ENCODE assay signal across 18 mouse cellular contexts in the genomic region with DNA sequence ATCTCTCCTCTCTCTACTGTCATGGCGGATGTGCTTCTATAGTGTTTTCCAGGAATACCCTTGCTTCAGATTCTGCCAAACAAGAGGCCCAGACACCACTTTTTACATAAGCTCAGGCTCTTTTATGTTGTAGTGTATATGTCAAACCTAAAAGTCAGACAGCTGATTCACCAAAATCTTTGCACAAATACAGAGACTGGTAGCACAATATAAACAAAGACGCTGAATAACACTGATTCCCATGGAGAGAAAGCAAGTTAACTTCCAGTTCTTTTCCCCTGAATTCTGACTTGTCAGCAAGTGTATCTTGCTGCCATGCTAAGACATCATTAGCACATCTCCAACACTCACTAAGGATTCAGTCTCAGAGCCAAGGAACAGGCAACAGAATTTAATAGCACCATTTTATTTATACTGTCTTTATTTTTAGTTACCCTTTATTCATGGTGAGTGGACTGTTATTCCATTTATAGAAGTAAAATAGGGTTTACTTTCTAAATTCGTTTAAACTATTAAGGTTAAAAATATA.
"Had no signal": no experiment of that assay in that cellular context is flagged by ENCODE, and none has a peak within 500 bp of the region (broad histone marks: within the 10 kb centered on the region; RNA-seq: fewer than 3 reads in every experiment).

No protein-coding gene starts in this region.

- H3K27me3 ChIP-seq: liver, embryonic 12.5 days; midbrain, embryonic 12.5 days; neural tube, embryonic 13.5 days; neural tube, embryonic 15.5 days had no signal

- DNase-seq: lung, adult 2 months; midbrain, embryonic 14.5 days; retina, postnatal 1 day; right cerebral cortex, adult 18-20 months; right cerebral cortex, postnatal 25 days; right cerebral cortex, postnatal 4 days; spleen, adult 18-20 months; thymus, adult 18-20 months; thymus, postnatal 14 days; thymus, postnatal 36 days had no signal

- H3K4me3 ChIP-seq: liver, embryonic 12.5 days; midbrain, embryonic 10.5 days; midbrain, embryonic 12.5 days; myocyte; neural tube, embryonic 13.5 days; neural tube, embryonic 15.5 days had no signal

- H3K36me3 ChIP-seq: liver, embryonic 12.5 days; midbrain, embryonic 10.5 days; midbrain, embryonic 12.5 days; neural tube, embryonic 13.5 days; neural tube, embryonic 15.5 days had no signal

- H3K27ac ChIP-seq: liver, embryonic 12.5 days; liver, embryonic 14.5 days; midbrain, embryonic 10.5 days; midbrain, embryonic 12.5 days; neural tube, embryonic 13.5 days; neural tube, embryonic 15.5 days had no signal

- ATAC-seq: liver, embryonic 12.5 days; midbrain, embryonic 16.5 days had no signal

- H3K4me1 ChIP-seq: liver, embryonic 12.5 days; midbrain, embryonic 10.5 days; midbrain, embryonic 12.5 days; neural tube, embryonic 13.5 days; neural tube, embryonic 15.5 days had no signal

- H3K4me2 ChIP-seq: liver, embryonic 12.5 days; midbrain, embryonic 12.5 days; neural tube, embryonic 13.5 days; neural tube, embryonic 15.5 days had no signal

- H3K9me3 ChIP-seq: liver, embryonic 12.5 days; midbrain, embryonic 10.5 days; midbrain, embryonic 12.5 days; neural tube, embryonic 13.5 days; neural tube, embryonic 15.5 days had no signal

- H3K9ac ChIP-seq: liver, embryonic 12.5 days; liver, embryonic 14.5 days; midbrain, embryonic 12.5 days; neural tube, embryonic 13.5 days; neural tube, embryonic 15.5 days had no signal
